Mouse (Mus musculus) forebrain, embryonic 11.5 days (tissue): ENCODE results near the gene Rnf224. TPM values are rescaled to one million over a fixed set of nuclear protein-coding genes. Genes with fewer than 3 reads are reported as not detected.

Experiments
- ATAC-seq: fragments of 200-750 bp; cut with Nextera tagmentation; replicated peaks from 2 replicates; pipeline ENCODE4 v1.8.0; 2017; ENCODE audit warnings: moderate TSS enrichment; ENCODE audit not compliant: low FRiP score
- DNase-seq: peaks from one replicate; pipeline ENCODE4 v3.0.0-alpha.2; 2017; ENCODE audit warnings: low spot score
- H3K27ac ChIP-seq: fragments of 300-500 bp; sonication (generic); 2 replicates; pipeline ENCODE4 v1.5.1; 2014; ENCODE audit warnings: low read depth, low read length
- H3K27me3 ChIP-seq: fragments of 300-500 bp; sonication (generic); 2 replicates; pipeline ENCODE4 v1.6.1; 2014; ENCODE audit warnings: mild to moderate bottlenecking, low read length, mixed read lengths; ENCODE audit not compliant: control insufficient read depth, insufficient read depth
- H3K36me3 ChIP-seq: fragments of 300-500 bp; sonication (generic); 2 replicates; pipeline ENCODE4 v1.6.1; 2014; ENCODE audit warnings: mild to moderate bottlenecking, low read length, moderate library complexity, mixed read lengths; ENCODE audit not compliant: control insufficient read depth, insufficient read depth
- H3K4me1 ChIP-seq: fragments of 300-500 bp; sonication (generic); replicated peaks from 2 replicates; pipeline ENCODE4 v1.6.1; 2014; ENCODE audit warnings: low read length, mixed read lengths; ENCODE audit not compliant: control insufficient read depth, insufficient read depth
- H3K4me2 ChIP-seq: fragments of 300-500 bp; sonication (generic); 2 replicates; pipeline ENCODE4 v1.6.1; 2014; ENCODE audit warnings: low read depth, mild to moderate bottlenecking, low read length, moderate library complexity, mixed read lengths; ENCODE audit not compliant: severe bottlenecking
- H3K4me3 ChIP-seq: fragments of 300-500 bp; sonication (generic); 2 replicates; pipeline ENCODE4 v1.5.1; 2014; ENCODE audit warnings: low read depth, low read length
- H3K9ac ChIP-seq: fragments of 300-500 bp; sonication (generic); 2 replicates; pipeline ENCODE4 v1.6.1; 2014; ENCODE audit warnings: low read length
- H3K9me3 ChIP-seq: fragments of 300-500 bp; sonication (generic); 2 replicates; pipeline ENCODE4 v1.6.1; 2016; ENCODE audit warnings: low read length, mixed read lengths; ENCODE audit not compliant: control insufficient read depth
- WGBS: fragments of 180-500 bp; shearing (Covaris S2); extraction: QIAGEN DNeasy Blood & Tissue Kit; methylation state at CpG from one replicate; pipeline ENCODE4 v1.1.7; 2014; 5-methylcytosine and 5-hydroxymethylcytosine counted together
- polyA plus RNA-seq: library from polyadenylated mRNA; unstranded; fragments of >200 nt; fragmentation: Nextera tagmentation; extraction: Ambion mirVana; gene quantifications from 2 replicates; pipeline ENCODE4 v1.2.1, GENCODE M21; 2014

Gene Rnf224
- polyA plus RNA-seq, 1 experiment from 2014 or later, result not detected

- Histone ChIP-seq H3K36me3 (no peaks in the 10 kb centered on the region; the same call in 1 of the 2 replicates), H3K27me3 (peaks cover 16% of the 10 kb centered on the region), H3K27ac (no peak overlapping the region), H3K4me3 (no peak overlapping the region), H3K9ac (no peak overlapping the region), H3K9me3 (no peaks in the 10 kb centered on the region), H3K4me2 (no peak overlapping the region), H3K4me1 (peaks cover 26% of the 10 kb centered on the region)
- ATAC-seq (no peak), DNase-seq (no peak)
These were observed 30.7 kb upstream of the Rnf224 start for GRCm38 (mm10) chr2:25267241-25267640.

GRCm38 (mm10) chr2:25266720-25267119, 30.1 kb upstream of the Rnf224 start:
- Histone ChIP-seq H3K9me3 (no peaks in the 10 kb centered on the region), H3K36me3 (no peaks in the 10 kb centered on the region; the same call in 1 of the 2 replicates), H3K27ac (no peak overlapping the region), H3K4me1 (peaks cover 26% of the 10 kb centered on the region), H3K4me3 (no peak overlapping the region), H3K27me3 (peaks cover 16% of the 10 kb centered on the region), H3K9ac (no peak overlapping the region), H3K4me2 (no peak overlapping the region)
- DNase-seq (no peak), ATAC-seq (no peak)
- 61% methylated on average over 2 of the region's 2 CpGs for whole genome bisulfite sequencing

- H3K9ac ChIP-seq, result peak overlapping the region; percentile 27; the same call in 1 of the 2 replicates
- no peak overlapping the region for H3K4me3 ChIP-seq
- H3K9me3 ChIP-seq, result no peaks in the 10 kb centered on the region
- peaks cover 16% of the 10 kb centered on the region for H3K27me3 ChIP-seq
- ATAC-seq, result no peak
- WGBS, result 80% methylated on average over 6 of the region's 6 CpGs
- H3K36me3 ChIP-seq, result no peaks in the 10 kb centered on the region; the same call in 1 of the 2 replicates
- DNase-seq, result no peak
- H3K27ac ChIP-seq, result no peak overlapping the region
- peaks cover 19% of the 10 kb centered on the region for H3K4me1 ChIP-seq
- H3K4me2 ChIP-seq, result no peak overlapping the region
These were observed 29.5 kb upstream of the Rnf224 start for GRCm38 (mm10) chr2:25265897-25266656.

GRCm38 (mm10) chr2:25264851-25265250, 28.3 kb upstream of the Rnf224 start:
- no peak for DNase-seq
- no peaks in the 10 kb centered on the region for H3K36me3 ChIP-seq
- no peak overlapping the region for H3K4me3 ChIP-seq
- ATAC-seq, result no peak
- no peaks in the 10 kb centered on the region for H3K9me3 ChIP-seq
- no peak overlapping the region for H3K27ac ChIP-seq
- peaks cover 16% of the 10 kb centered on the region for H3K4me1 ChIP-seq
- 80% methylated on average over 3 of the region's 3 CpGs for WGBS
- peaks cover 16% of the 10 kb centered on the region for H3K27me3 ChIP-seq
- no peak overlapping the region for H3K4me2 ChIP-seq
- H3K9ac ChIP-seq, result no peak overlapping the region

GRCm38 (mm10) chr2:25264286-25264660, 27.7 kb upstream of the Rnf224 start:
- Histone ChIP-seq H3K9ac (peak overlapping the region; percentile 63; the same call in 1 of the 2 replicates), H3K4me2 (no peak overlapping the region), H3K27me3 (peaks cover 16% of the 10 kb centered on the region), H3K36me3 (no peaks in the 10 kb centered on the region), H3K4me3 (no peak overlapping the region), H3K9me3 (no peaks in the 10 kb centered on the region), H3K4me1 (peaks cover 16% of the 10 kb centered on the region), H3K27ac (no peak overlapping the region)
- WGBS, result 83% methylated on average over 5 of the region's 5 CpGs
- DNase-seq, result no peak
- ATAC-seq, result no peak

- Histone ChIP-seq H3K4me1 (peaks cover 16% of the 10 kb centered on the region), H3K27ac (no peak overlapping the region), H3K36me3 (no peaks in the 10 kb centered on the region), H3K27me3 (peaks cover 16% of the 10 kb centered on the region), H3K9me3 (no peaks in the 10 kb centered on the region), H3K4me2 (peak overlapping the region; percentile 100), H3K4me3 (peak overlapping the region; percentile 77), H3K9ac (peak overlapping the region; percentile 63)
- no peak for DNase-seq
- WGBS, result 23% methylated on average over 12 of the region's 12 CpGs
- ATAC-seq, result no peak
These were observed 27.2 kb upstream of the Rnf224 start for GRCm38 (mm10) chr2:25263623-25264285.

- peak overlapping the region; percentile 100 for H3K4me2 ChIP-seq
- DNase-seq (peak; percentile 77), ATAC-seq (peak; percentile 56)
- WGBS, result under 1% methylated on average over 81 of the region's 82 CpGs
- H3K27me3 ChIP-seq, result peaks cover 16% of the 10 kb centered on the region
- peak overlapping the region; percentile 63 for H3K9ac ChIP-seq
- H3K9me3 ChIP-seq, result no peaks in the 10 kb centered on the region
- H3K4me1 ChIP-seq, result peaks cover 16% of the 10 kb centered on the region
- H3K36me3 ChIP-seq, result no peaks in the 10 kb centered on the region
- H3K27ac ChIP-seq, result no peak overlapping the region
- peak overlapping the region; percentile 77 for H3K4me3 ChIP-seq
These were observed 26.4 kb upstream of the Rnf224 start for GRCm38 (mm10) chr2:25262795-25263622.

- Histone ChIP-seq H3K4me3 (peak within 1 kb of the TSS; percentile 77), H3K9ac (peak within 1 kb of the TSS; percentile 63), H3K4me2 (peak within 1 kb of the TSS; percentile 100), H3K4me1 (peaks cover 16% of the 10 kb centered on the region), H3K27me3 (peaks cover 16% of the 10 kb centered on the region), H3K27ac (no peak within 1 kb of the TSS), H3K36me3 (no peaks in the 10 kb centered on the region), H3K9me3 (no peaks in the 10 kb centered on the region)
- WGBS, result under 1% methylated on average over 38 of the region's 39 CpGs
- peak; percentile 94 for DNase-seq
- peak; percentile 99 for ATAC-seq
These were observed 25.7 kb upstream of the Rnf224 start, which contains the start of gene Tprn for GRCm38 (mm10) chr2:25262291-25262767. Gene Tprn (plus strand): TSS chr2:25262618.
